Mouse (Mus musculus): ENCODE measurements at regions not wholly inside any gene's neighbourhood (a gene's known extent, or its start where the extent isn't known, plus 50 kb on each side); places are given as distances from the start of the nearest gene placed in this dataset.

GRCm38 (mm10) chr1:152264981-152265380 lies 121.5 kb downstream of the Tsen15 start:
- no peak for TF ChIP-seq POLR2A (IDR thresholded peaks at IDR 0.05; ENCODE audit: borderline replicate concordance, extremely low read depth, low read depth, low read length)
- TF ChIP-seq CTCF (IDR thresholded peaks at IDR 0.05; ENCODE audit: insufficient read depth, low read length) = no peak
